Mouse (Mus musculus): Measurements from ENCODE around the gene Usp9y. TPM values are rescaled to one million over a fixed set of nuclear protein-coding genes. Genes with fewer than 3 reads are reported as not detected.

The Usp9y gene
- not detected in 2 replicates for polyA plus RNA-seq (2012; rRNA removed)

DNA sequence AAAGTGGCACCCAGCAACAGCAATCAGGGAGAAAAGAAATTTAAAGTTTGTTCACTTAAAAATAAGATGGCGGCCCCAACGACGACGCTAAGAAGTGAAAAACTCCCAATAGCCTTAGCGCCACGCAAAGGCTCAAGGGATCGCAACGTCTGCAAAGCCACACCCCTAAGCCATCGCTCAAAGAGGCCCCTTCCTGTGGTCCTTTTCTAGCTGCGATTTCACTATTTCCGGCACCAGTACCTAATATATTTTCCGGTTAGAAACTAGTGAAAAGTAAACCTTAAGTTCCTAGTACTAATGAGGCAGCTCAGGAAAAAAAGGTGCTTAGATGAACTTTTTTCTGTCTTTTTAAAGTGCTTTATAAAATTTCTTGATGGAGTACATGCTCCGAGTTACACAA is at the start of gene Usp9y:
Gene Usp9y, minus strand, starts transcription at position 101 of the 400 bp plus-strand sequence.
- TF ChIP-seq POLR2A (IDR thresholded peaks at IDR 0.05; ENCODE audit: borderline replicate concordance, extremely low read depth, insufficient read depth, insufficient read length, poor library complexity, severe bottlenecking) = no peak
- no peak for TF ChIP-seq CTCF (IDR thresholded peaks at IDR 0.05; ENCODE audit: borderline replicate concordance, extremely low read depth, insufficient read depth, insufficient read length)
- no peak for DNase-seq (ENCODE audit: low read depth)

GRCm38 (mm10) chrY:1293708-1294107 is 165.9 kb downstream of the Usp9y start:
- no peak for DNase-seq (ENCODE audit: low read depth)
- TF ChIP-seq CTCF (IDR thresholded peaks at IDR 0.05; ENCODE audit: borderline replicate concordance, extremely low read depth, insufficient read depth, insufficient read length) (no peak), POLR2A (IDR thresholded peaks at IDR 0.05; ENCODE audit: borderline replicate concordance, extremely low read depth, insufficient read depth, insufficient read length, poor library complexity, severe bottlenecking) (no peak)

- DNase-seq (ENCODE audit: low read depth) = peak; percentile 92
- no peak for TF ChIP-seq POLR2A (IDR thresholded peaks at IDR 0.05; ENCODE audit: borderline replicate concordance, extremely low read depth, insufficient read depth, insufficient read length, poor library complexity, severe bottlenecking)
- TF ChIP-seq CTCF (IDR thresholded peaks at IDR 0.05; ENCODE audit: borderline replicate concordance, extremely low read depth, insufficient read depth, insufficient read length) = no peak
Observed at GRCm38 (mm10) chrY:1286171-1286795, 173.3 kb downstream of the Usp9y start, which contains the start of gene Ddx3y. TSS of gene Ddx3y (minus strand) at chrY:1286629.

- TF ChIP-seq POLR2A (IDR thresholded peaks at IDR 0.05; ENCODE audit: borderline replicate concordance, extremely low read depth, insufficient read depth, insufficient read length, poor library complexity, severe bottlenecking) (no peak), CTCF (IDR thresholded peaks at IDR 0.05; ENCODE audit: borderline replicate concordance, extremely low read depth, insufficient read depth, insufficient read length) (no peak)
Observed at GRCm38 (mm10) chrY:1285735-1286134, 173.8 kb downstream of the Usp9y start.

More at GRCm38 (mm10) chrY:1285735-1286134, 173.8 kb downstream of the Usp9y start:
- DNase-seq (ENCODE audit: low read depth) = peak; percentile 14

Other genes with a start within 250 kb of the Usp9y start
- gene Uty, start 214.0 kb downstream of the Usp9y start, polyA plus RNA-seq (2012; rRNA removed) = 6.0 and 8.3 TPM in 2 replicates
- gene Ddx3y, start 173.2 kb downstream of the Usp9y start, polyA plus RNA-seq (2012; rRNA removed) = 7.6 and 10.3 TPM in 2 replicates